Mouse (Mus musculus) gastrocnemius, adult 2 months (tissue): ENCODE results near the gene Dmrt1. TPM values are rescaled to one million over a fixed set of nuclear protein-coding genes. Genes with fewer than 3 reads are reported as not detected.

Experiments
- DNase-seq: peaks from one replicate; pipeline ENCODE4 v3.0.0; 2022
- H3K27ac ChIP-seq: fragments of 200-600 bp; 2 replicates; pipeline ENCODE4 v1.8.1; 2022; ENCODE audit warnings: mild to moderate bottlenecking
- H3K4me3 ChIP-seq: fragments of 200-600 bp; 2 replicates; pipeline ENCODE4 v1.8.1; 2022; ENCODE audit warnings: mild to moderate bottlenecking, moderate library complexity
- CTCF ChIP-seq: fragments of 200-600 bp; IDR thresholded peaks from 2 replicates; pipeline ENCODE4 v1.8.1; 2022; ENCODE audit warnings: antibody characterized with exemption, mild to moderate bottlenecking, moderate library complexity
- intact Hi-C: fragments of 180-260 bp; cut with DNase I; formaldehyde crosslinking; loops from one replicate; pipeline ENCODE4 v1.15.1; 2025
- total RNA-seq, 2 experiments: library from RNA; stranded (reverse); gene quantifications; 2 replicates each; pipeline ENCODE4 v1.2.3; 2021

Gene Dmrt1
- total RNA-seq, 2 experiments from 2014 or later, result not detected

GRCm38 (mm10) chr19:25579440-25579839, 74.0 kb downstream of the Dmrt1 start:
- intact Hi-C loops, result no loop called here
- no peak for DNase-seq
- Histone ChIP-seq H3K4me3 (no peak overlapping the region), H3K27ac (no peak overlapping the region)
- TF ChIP-seq CTCF, result no peak

- Histone ChIP-seq H3K4me3 (no peak overlapping the region), H3K27ac (no peak overlapping the region)
- intact Hi-C loops, result no loop called here
- TF ChIP-seq CTCF, result no peak
- DNase-seq, result no peak
These were observed 92.4 kb downstream of the Dmrt1 start for GRCm38 (mm10) chr19:25597717-25598232.

GRCm38 (mm10) chr19:25598626-25599025, 93.2 kb downstream of the Dmrt1 start:
- intact Hi-C loops, result no loop called here
- no peak for TF ChIP-seq CTCF

GRCm38 (mm10) chr19:25601966-25602365, 96.5 kb downstream of the Dmrt1 start:
- Histone ChIP-seq H3K27ac (no peak overlapping the region), H3K4me3 (no peak overlapping the region)
- intact Hi-C loops, result no loop called here
- no peak for TF ChIP-seq CTCF
- DNase-seq, result no peak

More at GRCm38 (mm10) chr19:25598626-25599025, 93.2 kb downstream of the Dmrt1 start:
- DNase-seq, result no peak
- Histone ChIP-seq H3K27ac (no peak overlapping the region), H3K4me3 (no peak overlapping the region)

DNA sequence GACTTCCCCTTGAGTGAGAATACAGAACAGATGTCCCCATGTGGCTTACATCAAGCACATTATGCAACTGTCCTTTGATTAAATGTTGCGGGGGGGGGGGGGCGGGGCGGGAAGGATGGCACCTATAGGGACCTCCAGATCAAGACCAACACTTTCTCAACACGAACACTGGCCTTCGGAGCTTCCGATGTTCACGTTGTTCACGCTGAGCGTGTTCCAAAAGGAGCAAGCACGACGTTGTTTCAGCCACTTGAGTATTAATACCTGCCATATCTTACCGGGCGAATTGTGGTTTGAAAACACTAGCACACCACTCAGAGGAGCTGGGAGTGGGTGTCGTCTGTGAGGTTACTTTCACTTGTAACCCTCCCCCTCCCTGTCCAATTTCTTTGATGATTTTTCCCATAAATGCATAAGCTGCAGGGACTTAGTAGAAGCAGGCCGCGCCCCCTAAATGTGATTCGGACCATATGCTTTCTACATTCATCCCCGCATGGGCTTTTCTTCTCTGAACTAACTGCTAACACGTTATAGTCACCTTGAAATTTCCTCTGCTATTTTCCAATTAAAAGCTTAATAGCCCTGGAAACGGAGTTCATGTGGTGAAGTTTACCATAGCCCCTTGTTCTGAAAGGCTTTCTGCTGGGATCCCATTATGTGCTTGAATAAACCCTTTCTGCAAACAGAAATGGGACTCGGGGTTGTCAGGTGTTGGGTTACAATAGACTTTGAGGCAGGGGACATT, 102.2 kb downstream of the Dmrt1 start:
- TF ChIP-seq CTCF, result no peak
- H3K27ac ChIP-seq, result no peak overlapping the region
- intact Hi-C loops, result no loop called here

DNA sequence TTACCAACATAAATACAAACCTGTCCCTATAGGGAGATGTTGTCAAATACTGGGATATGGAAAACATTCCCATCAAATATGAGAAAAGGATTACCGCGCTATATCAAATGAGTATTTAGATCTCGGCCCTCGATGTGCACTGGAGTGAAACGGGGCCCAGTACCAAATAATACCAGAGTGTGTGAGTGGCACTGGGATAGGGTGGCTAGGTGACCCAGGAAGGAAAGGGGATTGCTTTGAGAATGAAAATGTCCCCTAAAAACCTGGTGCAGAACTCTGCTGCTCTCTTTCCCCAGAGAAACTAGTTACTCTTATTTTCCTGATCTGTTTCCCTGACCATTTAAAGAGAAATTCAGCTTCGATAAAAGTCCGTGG, 102.8 kb downstream of the Dmrt1 start:
- DNase-seq, result no peak

More for the DNA sequence above, 102.2 kb downstream of the Dmrt1 start:
- no peak overlapping the region for H3K4me3 ChIP-seq
- DNase-seq, result no peak

DNA sequence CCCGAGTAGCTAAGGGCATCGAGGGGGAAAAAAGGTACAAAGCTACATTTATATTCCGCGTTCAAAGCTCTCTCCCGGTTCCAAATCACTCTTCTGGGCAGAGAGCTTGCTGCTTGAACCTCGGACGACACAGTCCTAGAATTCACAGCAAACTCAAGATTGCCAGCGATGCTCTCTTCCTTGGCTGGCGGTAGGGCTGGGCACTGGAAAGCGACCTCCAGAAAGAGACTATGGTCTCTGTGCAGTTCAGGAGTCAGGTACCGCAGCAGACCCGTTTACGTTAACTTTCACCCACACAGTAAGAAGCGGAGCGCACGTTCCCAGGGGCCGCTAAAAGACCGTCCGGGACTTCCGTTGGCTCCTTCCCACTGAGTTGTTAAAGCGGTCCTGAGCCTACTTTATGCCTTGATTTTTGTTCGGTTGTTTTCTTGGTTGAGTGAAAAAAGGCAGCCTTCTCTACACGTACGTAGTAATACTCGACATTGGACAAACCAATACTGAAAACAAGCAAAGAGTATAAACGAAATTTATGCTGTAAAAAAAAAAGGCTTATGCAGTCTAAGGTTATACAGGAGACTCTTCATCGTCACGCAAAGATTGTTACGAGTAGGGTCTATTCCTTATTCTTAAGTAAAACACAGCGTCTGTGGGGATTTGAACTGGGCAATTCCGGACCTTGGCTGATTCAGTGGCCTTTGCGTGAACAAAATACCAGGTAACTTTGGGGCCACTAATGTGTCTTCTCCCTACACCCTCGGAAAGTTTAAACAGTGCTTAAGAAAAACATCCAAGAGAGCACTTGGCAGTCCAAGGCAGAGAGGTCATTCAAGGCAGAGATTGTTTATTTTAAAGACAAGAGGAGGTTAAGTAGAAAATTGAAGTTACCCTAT, 103.8 kb downstream of the Dmrt1 start:
- DNase-seq, result no peak
- Histone ChIP-seq H3K4me3 (peak overlapping the region; percentile 69), H3K27ac (no peak overlapping the region)
- TF ChIP-seq CTCF, result no peak
- intact Hi-C loops, result no loop called here

More for the DNA sequence above, 102.8 kb downstream of the Dmrt1 start:
- TF ChIP-seq CTCF, result no peak
- intact Hi-C loops, result no loop called here
- Histone ChIP-seq H3K27ac (no peak overlapping the region), H3K4me3 (no peak overlapping the region)

DNA sequence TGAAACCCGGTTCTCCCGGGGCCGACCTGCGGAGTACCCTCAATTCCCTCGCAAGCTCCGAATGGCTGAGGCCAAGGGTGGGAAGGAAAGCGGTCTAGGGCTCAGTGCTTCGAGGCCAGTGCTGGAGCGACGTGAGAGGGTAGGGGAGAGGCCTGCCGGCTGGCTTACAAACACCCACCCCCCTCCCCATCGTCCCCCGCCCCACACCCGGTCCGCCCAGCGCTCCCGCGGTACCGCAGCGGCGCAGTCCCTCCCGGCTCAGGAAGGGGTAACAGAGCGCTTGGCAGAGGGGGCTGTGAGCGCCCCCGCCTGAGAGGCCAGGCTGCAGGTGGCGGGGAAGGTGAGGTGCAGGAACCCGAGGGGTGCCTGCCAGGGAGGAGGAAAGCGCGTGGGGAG, 104.6 kb downstream of the Dmrt1 start, which contains the start of gene Dmrt3:
Dmrt3 (plus strand) TSS at position 287 of the 396 bp plus-strand sequence.
- Histone ChIP-seq H3K4me3 (peak within 1 kb of the TSS; percentile 69), H3K27ac (no peak within 1 kb of the TSS)
- no peak for TF ChIP-seq CTCF
- intact Hi-C loops, result no loop called here
- DNase-seq, result no peak

- Histone ChIP-seq H3K27ac (no peak overlapping the region), H3K4me3 (peak overlapping the region; percentile 69)
- peak; percentile 37 for DNase-seq
- no peak for TF ChIP-seq CTCF
- intact Hi-C loops, result no loop called here
These were observed 105.1 kb downstream of the Dmrt1 start for GRCm38 (mm10) chr19:25610411-25611111.

GRCm38 (mm10) chr19:25611116-25611515, 105.7 kb downstream of the Dmrt1 start:
- DNase-seq, result no peak
- peak overlapping the region; percentile 69 for H3K4me3 ChIP-seq
- no peak for TF ChIP-seq CTCF
- no peak overlapping the region for H3K27ac ChIP-seq
- intact Hi-C loops, result no loop called here

DNA sequence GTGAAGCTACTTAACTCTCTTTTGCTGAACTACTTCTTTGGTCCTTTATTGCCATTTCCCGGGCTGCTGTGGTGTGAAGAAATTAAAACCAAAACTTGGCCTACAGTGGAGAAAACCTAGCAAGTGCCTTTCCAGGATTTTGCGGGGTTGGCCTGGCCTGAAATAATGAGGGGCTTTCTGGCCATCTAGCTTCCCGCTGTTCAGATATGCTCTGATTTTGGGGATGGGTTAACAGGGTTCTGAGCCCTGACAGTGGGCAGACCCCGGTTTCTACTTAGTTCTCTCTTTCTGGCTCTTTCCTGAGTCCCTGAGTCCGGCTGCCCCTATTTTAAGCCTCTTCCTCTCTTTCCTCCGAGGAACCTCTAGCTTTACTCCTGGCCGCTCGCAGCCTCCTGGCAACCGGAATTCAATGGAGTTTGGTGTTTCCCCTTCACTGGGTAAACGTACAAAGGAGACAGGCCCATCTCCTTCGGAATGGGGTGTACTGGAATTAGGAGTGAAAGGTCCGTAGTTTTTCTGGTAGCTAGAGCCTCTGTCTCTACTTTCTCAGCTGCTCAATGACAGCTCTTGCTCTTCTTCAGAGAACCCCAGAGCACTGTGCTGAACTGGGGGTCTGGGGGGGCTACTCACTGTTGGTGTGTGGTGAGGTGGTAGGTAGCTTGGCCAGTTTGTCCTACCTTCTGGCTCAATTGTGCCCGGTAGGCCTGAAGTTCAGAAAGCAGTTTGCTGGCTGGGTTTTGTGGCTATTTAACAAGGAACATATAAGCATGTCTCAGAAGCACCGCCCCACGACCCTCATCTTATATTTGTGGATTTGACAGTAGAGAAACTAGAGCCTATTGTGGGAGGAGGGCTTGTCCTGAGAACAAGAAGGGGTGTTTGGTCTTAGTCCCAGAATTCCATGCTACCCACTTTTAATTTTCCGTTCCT, 106.7 kb downstream of the Dmrt1 start:
- H3K27ac ChIP-seq, result no peak overlapping the region
- H3K4me3 ChIP-seq, result no peak overlapping the region
- intact Hi-C loops, result no loop called here
- no peak for DNase-seq
- TF ChIP-seq CTCF, result no peak
